Comparison of ENCODE assay signal across 18 mouse cellular contexts in genomic region chr8:103530903-103531302, GRCm38 (mm10).
"Had no signal": no experiment of that assay in that cellular context is flagged by ENCODE, and none has a peak within 500 bp of the region (broad histone marks: within the 10 kb centered on the region; RNA-seq: fewer than 3 reads in every experiment).

No protein-coding gene starts in this region.

- DNase-seq: lung, adult 2 months; lung, postnatal 14 days; lung, postnatal 36 days; right cerebral cortex, adult 18-20 months; right cerebral cortex, postnatal 25 days; right cerebral cortex, postnatal 4 days; spleen, adult 18-20 months; thymus, adult 18-20 months; thymus, postnatal 14 days; thymus, postnatal 36 days had no signal

- H3K9ac ChIP-seq: lung, embryonic 15.5 days; midbrain, embryonic 13.5 days; midbrain, embryonic 15.5 days; neural tube, embryonic 12.5 days had no signal

- H3K27ac ChIP-seq: lung, embryonic 15.5 days; macrophage; midbrain, embryonic 13.5 days; midbrain, embryonic 15.5 days; neural tube, embryonic 12.5 days had no signal

- H3K4me2 ChIP-seq: lung, embryonic 15.5 days; midbrain, embryonic 11.5 days; midbrain, embryonic 13.5 days; midbrain, embryonic 15.5 days; neural tube, embryonic 12.5 days had no signal

- H3K4me1 ChIP-seq: lung, embryonic 15.5 days; megakaryocyte, embryonic 14.5 days; midbrain, embryonic 13.5 days; midbrain, embryonic 15.5 days; neural tube, embryonic 12.5 days had no signal

- H3K9me3 ChIP-seq: lung, embryonic 15.5 days; midbrain, embryonic 13.5 days; midbrain, embryonic 15.5 days; neural tube, embryonic 12.5 days had no signal

- H3K36me3 ChIP-seq: lung, embryonic 15.5 days; midbrain, embryonic 13.5 days; midbrain, embryonic 15.5 days; neural tube, embryonic 12.5 days had no signal

- H3K4me3 ChIP-seq: lung, embryonic 15.5 days; megakaryocyte, embryonic 14.5 days; midbrain, embryonic 13.5 days; midbrain, embryonic 15.5 days; neural tube, embryonic 12.5 days had no signal

- H3K27me3 ChIP-seq: lung, embryonic 15.5 days; megakaryocyte, embryonic 14.5 days; midbrain, embryonic 13.5 days; midbrain, embryonic 15.5 days; neural tube, embryonic 12.5 days had no signal

- ATAC-seq: lung, postnatal 0 days; midbrain, embryonic 13.5 days; midbrain, embryonic 15.5 days had no signal
